Mouse (Mus musculus): ENCODE measurements around the gene Slc2a8.

DNA sequence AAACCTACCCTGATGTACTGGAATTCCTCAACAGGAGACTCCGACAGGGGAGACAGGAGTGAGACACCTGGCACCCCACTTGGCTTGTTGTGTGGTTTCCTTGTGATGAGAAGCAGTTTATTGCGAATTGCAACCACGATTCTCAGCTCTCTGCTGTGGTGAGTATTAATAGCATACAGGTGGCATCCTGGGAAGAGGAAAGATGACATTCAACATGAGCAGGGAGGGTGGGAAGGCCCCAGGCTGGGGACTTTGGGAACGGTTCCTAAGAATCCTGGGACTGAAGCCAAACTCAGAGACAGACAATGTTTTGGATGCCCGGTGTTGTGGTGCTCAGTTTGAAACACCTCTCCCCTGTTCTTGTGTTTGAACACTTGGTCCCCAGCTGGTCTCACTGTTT lies 23.2 kb upstream of the Slc2a8 start:
- no peak for TF ChIP-seq POLR2A (IDR thresholded peaks at IDR 0.05; ENCODE audit: control insufficient read depth, extremely low read depth, insufficient read depth, low read length, poor library complexity)
- TF ChIP-seq CTCF (IDR thresholded peaks at IDR 0.05; ENCODE audit: borderline replicate concordance, control insufficient read depth, extremely low read depth, insufficient read depth, low read length, poor library complexity), result no peak
